Mouse (Mus musculus): ENCODE results near the gene Fbxo34.

DNA sequence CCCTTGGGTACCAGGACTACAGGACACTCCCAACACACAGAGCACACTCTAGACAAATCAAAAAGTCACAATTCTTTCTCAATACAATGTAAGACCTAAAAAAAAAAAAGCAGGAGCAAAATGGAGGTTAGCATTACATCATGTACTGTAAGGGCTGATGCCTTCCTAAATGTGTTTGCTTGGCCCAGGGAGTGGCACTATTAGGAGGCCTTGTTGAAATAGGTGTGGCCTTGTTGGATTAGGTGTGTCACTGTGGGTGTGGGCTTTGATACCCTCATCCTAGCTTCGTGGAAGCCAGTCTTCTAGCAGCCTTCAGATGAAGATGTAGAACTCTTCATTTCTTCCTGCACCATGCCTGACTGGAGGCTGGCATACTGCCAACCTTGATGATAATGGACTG lies 131.1 kb downstream of the Fbxo34 start:
- no peak for TF ChIP-seq CTCF (IDR thresholded peaks at IDR 0.05; ENCODE audit: insufficient read depth, low read length)
- no peak for TF ChIP-seq POLR2A (IDR thresholded peaks at IDR 0.05; ENCODE audit: borderline replicate concordance, extremely low read depth, low read depth, low read length)

All from lung, adult 2 months (tissue).